Mouse (Mus musculus) embryonic facial prominence, embryonic 10.5 days (tissue): ENCODE measurements around the gene Fam50a. TPM values are rescaled to one million over a fixed set of nuclear protein-coding genes. Genes with fewer than 3 reads are reported as not detected.

Experiments
- DNase-seq: peaks from one replicate; pipeline ENCODE4 v3.0.0-alpha.2; 2017; ENCODE audit warnings: low spot score
- H3K27ac ChIP-seq: fragments of 300-500 bp; sonication (generic); replicated peaks from 2 replicates; pipeline ENCODE4 v1.5.1; 2016; ENCODE audit warnings: mild to moderate bottlenecking
- H3K27me3 ChIP-seq: fragments of 300-500 bp; sonication (generic); replicated peaks from 2 replicates; pipeline ENCODE4 v1.6.1; 2016; ENCODE audit warnings: low read depth, mild to moderate bottlenecking; ENCODE audit not compliant: poor library complexity, severe bottlenecking
- H3K36me3 ChIP-seq: fragments of 300-500 bp; sonication (generic); replicated peaks from 2 replicates; pipeline ENCODE4 v1.6.1; 2016; ENCODE audit warnings: mild to moderate bottlenecking, moderate library complexity
- H3K4me1 ChIP-seq: fragments of 300-500 bp; sonication (generic); 2 replicates; pipeline ENCODE4 v1.6.1; 2016
- H3K4me3 ChIP-seq: fragments of 300-500 bp; sonication (generic); 2 replicates; pipeline ENCODE4 v1.5.1; 2016; ENCODE audit warnings: mild to moderate bottlenecking, moderate library complexity
- H3K9me3 ChIP-seq: fragments of 300-500 bp; sonication (generic); 2 replicates; pipeline ENCODE4 v1.6.1; 2016; ENCODE audit warnings: mild to moderate bottlenecking
- WGBS: fragments of 180-500 bp; shearing (Covaris S2); methylation state at CpG from one replicate; pipeline ENCODE4 v1.1.7; 2016; 5-methylcytosine and 5-hydroxymethylcytosine counted together
- microRNA-seq: library from miRNA; unstranded; fragments of <30 nt; microRNA quantifications from one replicate; pipeline ENCODE4, GENCODE M21; 2017
- polyA plus RNA-seq: library from polyadenylated mRNA; unstranded; fragments of >200 nt; fragmentation: Nextera tagmentation; extraction: Ambion mirVana; gene quantifications from 2 replicates; pipeline ENCODE4 v1.2.1, GENCODE M21; 2016

The Fam50a gene
- polyA plus RNA-seq, 1 experiment from 2014 or later = 60.2 TPM

- H3K27me3 ChIP-seq = no peaks in the 10 kb centered on the region
- WGBS = 45% methylated on average over 11 of the region's 11 CpGs
- no peaks in the 10 kb centered on the region for H3K4me1 ChIP-seq
- no peaks in the 10 kb centered on the region for H3K9me3 ChIP-seq
- H3K27ac ChIP-seq = no peak overlapping the region
- no peaks in the 10 kb centered on the region for H3K36me3 ChIP-seq
- peak; percentile 17 for DNase-seq
- no peak overlapping the region for H3K4me3 ChIP-seq
These were observed 46.3 kb downstream of the Fam50a start for GRCm38 (mm10) chrX:74359171-74359570.

GRCm38 (mm10) chrX:74367512-74367911 is 54.7 kb downstream of the Fam50a start:
- no peak for DNase-seq
- peaks cover 12% of the 10 kb centered on the region for H3K4me1 ChIP-seq
- 79% methylated on average over 10 of the region's 10 CpGs for WGBS
- peak overlapping the region; percentile 89 for H3K27ac ChIP-seq
- 0 out of 2 replicates have a peak, but pooled peaks cover 6% of the 10 kb centered on the region for H3K27me3 ChIP-seq
- peaks cover 28% of the 10 kb centered on the region for H3K36me3 ChIP-seq
- peak overlapping the region; percentile 71 for H3K4me3 ChIP-seq
- no peaks in the 10 kb centered on the region for H3K9me3 ChIP-seq

- Histone ChIP-seq H3K27me3 (0 out of 2 replicates have a peak, but pooled peaks cover 6% of the 10 kb centered on the region), H3K36me3 (peaks cover 28% of the 10 kb centered on the region), H3K4me3 (peak overlapping the region; percentile 71), H3K4me1 (peaks cover 14% of the 10 kb centered on the region), H3K9me3 (no peaks in the 10 kb centered on the region), H3K27ac (peak overlapping the region; percentile 89)
- peak; percentile 77 for DNase-seq
- WGBS = 15% methylated on average over 49 of the region's 49 CpGs
These were observed 55.5 kb downstream of the Fam50a start for GRCm38 (mm10) chrX:74368209-74368909.

Small RNA genes lying within 50 kb of the gene (microRNA-seq; reads per million reads assigned to microRNA genes)
- gene Mir7091 = not detected
- gene Mir7092 = not detected

Other genes starting within 250 kb of the Fam50a start
- not detected in 2 replicates for gene Opn1mw, start 185.6 kb upstream of the Fam50a start, polyA plus RNA-seq
- 12.4 and 15.7 TPM in 2 replicates for gene Mecp2, start 177.7 kb upstream of the Fam50a start, polyA plus RNA-seq
- gene Tex28, start 145.2 kb upstream of the Fam50a start, polyA plus RNA-seq = not detected in 2 replicates
- gene Tktl1, start 135.8 kb upstream of the Fam50a start, polyA plus RNA-seq = 0.10 TPM in 1 of 2 replicates, not detected in the other
- gene Flna, start 63.2 kb upstream of the Fam50a start, polyA plus RNA-seq = 315 and 331 TPM in 2 replicates
- gene Emd, start 58.3 kb upstream of the Fam50a start, polyA plus RNA-seq = 25.9 and 27.8 TPM in 2 replicates
- 846 and 850 TPM in 2 replicates for gene Rpl10, start 42.2 kb upstream of the Fam50a start, polyA plus RNA-seq
- 68.8 and 70.4 TPM in 2 replicates for gene Taz, start 31.1 kb upstream of the Fam50a start, polyA plus RNA-seq
- 4.2 and 4.7 TPM in 2 replicates for gene Dnase1l1, start 30.7 kb upstream of the Fam50a start, polyA plus RNA-seq
- 86.4 and 91.5 TPM in 2 replicates for gene Atp6ap1, start 15.9 kb upstream of the Fam50a start, polyA plus RNA-seq
- gene Gdi1, start 8.0 kb upstream of the Fam50a start, polyA plus RNA-seq = 231 and 251 TPM in 2 replicates
- gene Plxna3, start 16.0 kb downstream of the Fam50a start, polyA plus RNA-seq = 18.3 and 19.6 TPM in 2 replicates
- 114 and 119 TPM in 2 replicates for gene Lage3, start 40.6 kb downstream of the Fam50a start, polyA plus RNA-seq
- gene Ubl4a, start 60.2 kb downstream of the Fam50a start, polyA plus RNA-seq = 61.1 and 69.8 TPM in 2 replicates
- gene Slc10a3, start 60.3 kb downstream of the Fam50a start, polyA plus RNA-seq = 12.3 and 13.0 TPM in 2 replicates
- gene Fam3a, start 80.2 kb downstream of the Fam50a start, polyA plus RNA-seq = 23.7 and 23.8 TPM in 2 replicates
- 18.7 and 18.9 TPM in 2 replicates for gene Ikbkg, start 80.3 kb downstream of the Fam50a start, polyA plus RNA-seq
- gene G6pdx, start 116.2 kb downstream of the Fam50a start, polyA plus RNA-seq = 54.7 and 57.3 TPM in 2 replicates
- gene Gm6880, start 168.4 kb downstream of the Fam50a start, polyA plus RNA-seq = not detected in 2 replicates